Mouse (Mus musculus): ENCODE results near the gene Hk2. TPM values are rescaled to one million over a fixed set of nuclear protein-coding genes. Genes with fewer than 3 reads are reported as not detected.
A peak's percentile ranks its signal among the peaks of the same experiment; 100 is the strongest.

The Hk2 gene
- total RNA-seq, 2 experiments from 2014 or later: 55.7 to 119 TPM

DNA sequence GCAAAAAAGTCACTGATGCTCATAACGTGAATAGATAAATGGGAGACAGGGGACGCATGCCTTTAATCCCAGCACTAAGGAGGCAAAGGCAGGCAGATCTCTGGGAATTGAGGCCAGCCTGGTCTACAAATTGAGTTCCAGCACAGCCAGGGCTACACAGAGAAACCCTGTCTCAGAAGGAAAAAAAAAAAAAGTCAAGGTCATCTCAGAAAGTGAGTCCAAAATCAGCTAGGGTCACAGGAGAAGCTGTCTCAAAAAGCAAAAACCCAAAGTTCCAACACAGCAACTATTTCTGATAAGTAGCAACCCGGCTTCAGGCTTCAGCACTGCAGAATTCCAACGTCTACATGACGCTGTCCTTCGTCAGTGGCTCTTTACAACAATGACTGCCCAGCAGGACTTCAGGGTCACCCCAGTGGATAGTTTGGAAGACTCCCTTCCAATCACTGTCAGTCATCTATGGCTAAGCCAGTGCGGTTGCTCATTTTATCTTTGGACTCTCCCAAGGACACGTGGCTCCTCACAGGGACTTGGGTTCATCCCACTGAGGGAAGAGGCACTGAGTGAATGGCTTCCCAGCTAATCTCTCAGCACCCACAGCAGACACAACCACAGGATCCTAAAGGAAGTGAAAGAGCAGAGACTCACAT lies 33.3 kb downstream of the Hk2 start:
- DNase-seq: peak; percentile 60

DNA sequence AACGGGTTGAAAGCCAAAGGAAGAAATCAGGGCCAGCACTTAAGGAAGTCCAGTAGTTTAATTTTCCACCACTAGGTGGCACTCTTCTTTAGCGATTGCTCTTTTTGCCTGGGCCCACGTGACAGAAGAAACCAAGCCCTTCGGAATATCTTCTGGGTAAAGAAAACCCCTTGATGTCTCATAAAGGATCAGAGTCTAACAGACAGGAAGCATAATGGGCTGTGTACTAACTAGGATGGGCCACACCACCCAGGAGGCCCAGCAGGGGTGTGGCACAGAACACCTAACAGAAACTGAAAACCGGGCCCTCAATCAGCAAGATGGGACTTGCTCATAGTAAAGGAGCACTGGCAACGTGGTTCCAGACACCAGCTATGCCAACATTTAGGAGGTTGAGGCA lies 34.0 kb downstream of the Hk2 start:
- peak; percentile 74 for DNase-seq

DNA sequence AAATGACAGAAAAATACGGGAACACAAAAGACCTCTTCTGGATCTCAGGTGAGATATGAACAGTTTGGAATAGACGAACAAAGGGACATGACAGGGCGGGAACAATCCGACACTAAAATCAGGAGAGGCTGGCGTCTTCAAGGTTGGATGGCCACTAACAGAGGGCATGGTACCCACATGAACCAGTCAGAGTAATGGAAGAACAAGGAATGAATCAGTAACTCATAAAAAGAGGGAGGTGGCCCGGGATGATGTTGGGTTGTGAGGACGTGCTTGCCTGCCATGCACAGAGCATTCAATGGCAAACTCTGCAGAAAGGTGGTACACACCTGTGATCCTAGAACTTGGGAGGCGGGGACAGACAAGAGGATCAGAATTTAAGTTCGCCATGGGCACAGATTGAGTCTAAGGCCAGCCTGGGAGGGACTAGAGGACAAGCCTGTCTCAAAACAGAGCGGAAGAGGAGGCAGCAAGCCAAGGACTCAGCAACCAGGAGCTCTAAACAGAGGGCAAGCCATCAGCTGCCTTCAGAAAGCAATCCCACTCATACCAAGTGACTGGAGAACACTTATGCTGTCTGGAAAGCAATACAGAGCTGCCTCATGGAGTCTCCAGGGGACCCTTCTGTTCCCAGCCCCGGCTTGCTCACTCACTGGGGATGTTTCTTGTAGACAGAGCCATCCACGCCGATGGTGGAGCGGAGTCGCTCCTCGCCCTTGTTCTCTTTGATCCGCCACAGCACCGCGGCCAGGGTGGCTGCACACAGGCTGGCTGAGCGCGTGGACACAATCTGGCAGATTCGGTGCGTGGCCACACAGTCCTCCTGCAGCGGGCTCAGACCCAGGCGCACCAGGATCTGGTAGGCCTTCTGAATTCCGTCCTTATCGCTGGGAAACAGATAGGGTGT lies 36.4 kb downstream of the Hk2 start:
- no peak for DNase-seq

DNA sequence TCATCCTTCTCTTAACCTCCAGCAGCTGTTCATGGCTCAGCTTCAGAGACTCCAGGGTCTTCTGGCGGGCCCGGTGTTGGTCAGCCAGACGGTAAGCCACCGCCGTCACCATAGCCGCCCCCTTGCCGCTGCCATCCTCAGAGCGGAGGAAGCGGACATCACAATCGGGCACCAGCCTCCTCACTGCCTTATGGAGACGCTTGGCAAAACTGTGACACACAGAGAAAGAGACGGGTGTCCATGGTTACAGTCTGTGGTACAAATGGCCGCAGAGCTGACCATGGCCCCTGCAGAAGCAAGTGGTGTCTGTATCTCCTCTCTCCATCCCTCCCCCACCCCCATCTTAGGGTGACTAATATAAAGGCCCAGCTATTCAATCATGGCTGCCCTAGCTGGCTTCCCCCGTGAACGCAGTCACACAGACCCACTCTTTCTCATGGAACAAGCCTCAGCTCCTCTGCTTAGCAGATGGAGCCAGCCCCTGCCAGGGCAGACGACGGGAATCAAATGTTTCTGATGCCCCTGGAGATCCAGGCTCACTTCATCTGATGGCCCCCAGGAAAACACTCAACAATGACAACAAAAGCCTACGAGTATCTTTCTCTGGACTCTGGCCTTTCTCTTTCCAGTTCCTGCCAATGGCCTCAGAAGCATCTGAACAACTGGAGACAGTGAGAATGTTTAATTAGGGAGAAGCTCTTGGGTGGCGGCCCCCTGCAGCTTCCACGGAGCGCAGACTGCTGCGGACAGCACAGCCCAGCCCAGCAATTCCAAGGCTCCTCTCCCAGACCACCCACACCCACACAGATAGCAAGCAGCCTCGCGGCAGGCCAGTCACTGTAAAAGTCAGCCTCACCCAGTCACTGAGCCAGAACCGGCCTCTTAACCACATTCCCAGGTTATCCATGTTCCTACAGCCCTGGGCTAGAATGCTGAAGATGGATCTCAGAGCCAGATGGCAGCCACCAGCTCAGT lies 37.3 kb downstream of the Hk2 start:
- DNase-seq: no peak

DNA sequence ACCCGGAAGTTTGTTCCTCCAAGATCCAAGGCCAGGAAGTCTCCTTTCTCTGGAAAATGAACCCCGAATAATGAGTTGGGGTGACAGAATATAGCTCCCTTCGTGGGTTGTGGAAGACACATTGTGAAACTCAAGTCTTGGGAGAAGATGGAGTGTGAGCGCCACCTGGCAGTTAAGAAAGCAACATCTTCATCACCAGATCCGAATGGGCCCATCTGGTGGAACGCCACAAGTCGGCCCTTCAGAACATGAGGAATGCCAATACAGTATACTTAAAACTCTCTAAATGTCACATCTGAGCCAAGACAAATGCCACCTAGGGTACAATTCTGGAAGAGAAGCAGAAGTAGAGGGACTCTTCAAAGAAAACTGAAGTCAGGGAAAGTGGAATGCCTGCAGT lies 38.9 kb downstream of the Hk2 start:
- no peak for DNase-seq

DNA sequence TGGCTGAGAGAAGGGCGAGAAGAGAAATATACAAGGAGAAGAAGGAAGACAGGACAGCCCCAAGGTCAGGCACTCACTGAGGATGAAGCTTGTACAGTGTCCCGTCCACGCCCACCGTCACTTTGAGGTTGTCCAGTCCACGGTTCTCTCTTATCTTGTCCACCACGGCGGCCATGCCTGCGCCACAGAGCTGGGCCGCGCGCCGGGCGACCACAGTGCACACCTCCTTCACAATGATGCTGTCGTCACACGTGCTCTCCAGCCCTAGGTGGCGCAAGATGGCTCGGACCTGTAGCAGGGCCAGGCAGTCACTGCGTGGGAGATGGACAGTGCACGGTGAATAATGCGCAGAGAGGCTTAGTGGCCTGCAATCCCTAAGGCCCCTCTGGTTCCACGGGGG lies 45.6 kb downstream of the Hk2 start:
- DNase-seq: no peak

DNA sequence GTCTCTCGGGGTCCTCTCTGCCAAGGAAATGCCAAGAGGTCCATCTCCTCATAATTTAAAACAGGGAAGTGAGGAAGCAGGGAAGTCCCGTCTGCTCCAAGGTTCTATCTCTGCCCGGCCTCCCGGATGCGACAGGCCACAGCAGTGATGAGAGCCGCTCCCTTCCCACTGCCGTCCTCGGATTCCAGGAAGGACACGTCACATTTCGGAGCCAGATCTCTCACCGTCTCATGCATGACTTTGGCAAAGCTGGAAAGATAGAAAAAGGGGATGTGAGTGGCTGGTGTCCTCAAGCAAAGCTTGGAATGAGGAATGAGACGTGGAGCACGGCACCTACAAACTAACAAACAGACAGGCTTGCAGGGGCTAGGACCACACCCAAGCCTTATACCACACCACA lies 47.0 kb downstream of the Hk2 start:
- DNase-seq: no peak

DNA sequence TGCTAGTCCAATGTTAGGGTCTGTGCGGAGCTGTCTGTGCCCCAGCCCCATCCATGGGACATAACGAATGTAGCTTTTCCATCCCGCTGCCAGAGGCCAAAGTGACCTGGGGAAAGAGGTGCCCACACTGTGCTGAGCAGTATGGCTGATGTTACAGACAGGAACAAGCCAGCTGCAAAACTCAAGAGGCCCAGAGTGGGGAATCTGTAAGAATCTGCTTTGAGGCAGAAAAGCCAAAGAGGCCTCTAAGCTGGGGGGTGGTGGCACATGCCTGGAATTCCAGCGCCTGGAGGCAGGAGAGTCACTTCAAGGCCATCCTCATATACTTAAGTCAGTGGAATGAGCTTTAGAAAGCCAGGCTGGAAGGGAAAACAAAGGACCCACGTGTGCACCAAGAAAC lies 50.9 kb downstream of the Hk2 start:
- DNase-seq: no peak

DNA sequence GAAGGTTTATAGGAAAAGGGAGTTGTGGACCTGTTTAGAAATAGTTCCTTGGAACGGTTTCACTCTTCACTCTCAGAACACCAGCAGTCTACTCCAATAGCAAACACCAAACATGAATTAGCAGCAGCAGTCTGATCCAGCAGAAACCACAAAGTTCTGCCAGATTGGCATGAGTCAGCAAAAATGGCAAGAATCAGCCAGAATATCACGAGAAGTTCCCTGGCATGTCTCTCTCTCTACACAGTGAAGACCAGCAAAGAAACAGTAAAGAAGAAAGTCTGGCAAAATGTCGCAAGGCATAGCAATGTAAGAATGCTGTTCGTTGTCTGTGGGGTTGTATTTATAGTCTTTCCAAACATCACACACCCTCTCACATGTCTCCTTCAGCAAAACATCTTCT lies 58.1 kb downstream of the Hk2 start:
- no peak for DNase-seq

DNA sequence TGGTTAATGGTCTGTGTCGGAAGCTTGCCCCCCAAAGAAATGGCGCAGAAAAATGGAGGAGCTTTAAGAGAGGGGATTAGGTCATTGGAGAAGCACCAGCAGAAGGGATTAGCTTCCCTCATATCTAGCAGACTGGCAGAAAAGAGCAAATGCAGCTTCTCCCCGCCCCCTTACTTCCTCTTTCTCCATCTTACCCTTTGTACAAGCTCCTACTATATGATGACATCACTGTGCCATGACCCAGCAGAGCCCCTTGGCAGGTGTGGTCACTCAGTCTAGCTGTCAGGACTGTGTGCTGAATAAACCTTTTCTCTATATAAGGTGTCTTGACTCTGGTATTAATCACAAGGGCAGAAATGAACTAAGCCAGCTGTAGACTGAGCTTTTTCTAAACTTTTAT lies 58.6 kb downstream of the Hk2 start:
- no peak for DNase-seq

DNA sequence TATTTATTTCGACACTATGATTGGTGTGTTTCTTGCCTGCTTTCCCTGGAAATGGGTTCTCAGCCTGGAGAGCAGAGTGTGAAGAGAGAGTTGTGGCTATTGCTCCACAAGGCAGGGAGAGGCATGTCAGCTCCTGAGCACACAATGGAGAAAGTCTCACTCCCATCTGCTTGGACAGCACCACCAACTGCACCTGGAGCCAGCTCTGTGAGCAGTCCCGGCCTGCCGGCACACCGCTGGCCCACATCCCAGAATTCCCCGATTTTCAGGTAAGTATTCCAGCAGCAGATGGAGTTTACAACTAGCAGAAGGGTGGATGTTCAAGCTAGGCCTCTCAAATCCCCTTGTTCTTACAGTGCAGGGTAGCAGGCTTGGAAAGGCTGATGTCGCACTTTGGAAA lies 59.0 kb downstream of the Hk2 start:
- no peak for DNase-seq

DNA sequence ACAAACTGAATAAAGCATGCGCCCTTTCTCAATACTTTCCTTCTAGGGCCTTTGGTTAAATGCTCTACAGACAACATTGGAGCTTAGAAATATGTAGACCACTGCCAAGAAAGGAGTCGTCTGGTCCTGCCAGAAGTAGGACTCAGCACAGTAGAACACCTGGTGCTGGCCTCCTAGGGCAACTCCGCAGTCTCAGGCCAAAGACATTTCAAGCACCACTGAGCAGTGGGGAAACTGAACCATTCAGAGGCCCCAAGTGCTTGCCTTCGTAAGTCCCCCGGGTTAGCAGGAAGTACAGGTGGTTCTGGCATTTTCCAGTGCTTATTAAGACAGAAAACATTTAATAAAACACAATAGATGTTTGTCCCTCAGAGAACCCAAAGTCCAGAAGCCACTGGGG lies 59.4 kb downstream of the Hk2 start:
- DNase-seq: no peak

DNA sequence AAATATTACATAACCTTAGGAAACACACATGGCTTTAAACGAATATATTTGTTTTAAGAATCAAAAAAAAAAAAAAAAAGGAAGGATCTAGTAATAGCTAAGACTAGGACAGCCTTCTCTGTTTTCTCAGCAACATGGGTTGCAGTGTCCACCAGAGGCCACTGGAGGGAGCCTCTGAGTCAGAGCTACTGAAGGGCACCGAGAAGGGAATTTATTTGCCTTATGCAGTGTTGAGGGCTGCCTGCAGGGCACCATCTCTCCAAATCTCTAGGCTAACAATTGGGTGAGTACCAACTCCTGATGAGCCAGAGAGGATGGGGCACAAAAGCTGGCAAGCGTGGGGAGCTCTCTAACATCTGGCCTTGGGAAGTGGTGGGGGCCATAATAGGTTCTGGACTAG lies 60.0 kb downstream of the Hk2 start:
- DNase-seq: peak; percentile 88

DNA sequence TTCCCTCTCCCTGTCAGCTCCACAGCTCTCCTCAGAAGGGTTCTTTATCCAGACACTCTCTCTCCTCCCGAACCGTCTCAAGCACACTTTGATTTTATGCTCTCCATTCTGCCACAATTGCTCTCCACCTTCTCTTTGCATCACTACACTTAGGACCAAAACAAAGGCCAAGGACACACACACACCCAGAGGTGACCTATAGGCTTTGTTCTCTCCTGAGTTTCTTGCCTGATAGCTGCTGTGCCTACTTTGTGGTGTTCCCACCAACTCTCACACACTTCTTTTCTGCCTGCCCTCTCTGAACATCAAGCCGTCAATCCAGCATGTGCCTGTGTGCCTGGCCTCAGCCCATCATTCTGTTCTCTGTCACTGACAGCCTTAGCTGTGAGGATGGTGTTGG lies 66.5 kb downstream of the Hk2 start:
- DNase-seq: no peak

DNA sequence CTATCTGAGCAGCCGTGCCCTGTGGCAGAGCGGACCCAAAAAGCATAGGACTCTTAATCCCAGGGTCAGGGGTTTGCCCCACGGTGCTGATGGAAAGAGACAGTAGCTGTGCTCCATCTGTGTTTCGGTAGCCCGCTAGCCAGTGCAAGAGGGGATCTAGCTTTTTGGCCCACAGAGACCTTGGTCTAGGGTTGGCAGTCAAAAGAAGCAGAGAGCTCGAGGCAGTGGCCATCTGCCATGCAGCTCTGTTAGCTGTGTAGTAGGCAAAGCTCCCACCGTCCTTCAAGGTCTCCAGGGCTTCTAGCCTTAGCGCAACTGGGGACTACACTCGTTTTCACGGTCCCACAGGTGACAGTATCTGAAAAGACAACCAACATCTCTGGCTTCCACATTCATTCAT lies 67.0 kb downstream of the Hk2 start:
- DNase-seq: no peak

DNA sequence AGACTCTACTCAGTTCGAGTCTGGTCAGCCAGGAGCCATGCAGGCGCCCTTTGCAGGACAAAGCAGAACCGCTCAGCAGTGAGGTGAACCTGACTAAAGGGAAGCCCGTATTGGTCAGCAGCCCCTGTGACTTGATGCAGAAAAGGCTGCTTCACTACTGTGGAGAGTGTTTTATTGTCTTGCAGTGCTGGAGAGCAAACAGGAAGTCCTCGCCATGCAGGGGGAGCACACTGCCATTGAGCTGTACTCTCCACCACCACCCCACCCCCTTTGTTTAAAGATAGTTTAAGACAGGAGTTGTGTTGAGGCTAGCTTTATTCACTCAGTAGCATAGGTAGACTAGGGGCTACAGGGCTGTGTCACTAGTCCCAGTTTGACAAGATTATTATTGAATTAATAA lies 69.0 kb downstream of the Hk2 start, which contains the start of gene Pole4:
TSS of gene Pole4 (minus strand) at position 145 of the 400 bp plus-strand sequence.
- no peak for DNase-seq

DNA sequence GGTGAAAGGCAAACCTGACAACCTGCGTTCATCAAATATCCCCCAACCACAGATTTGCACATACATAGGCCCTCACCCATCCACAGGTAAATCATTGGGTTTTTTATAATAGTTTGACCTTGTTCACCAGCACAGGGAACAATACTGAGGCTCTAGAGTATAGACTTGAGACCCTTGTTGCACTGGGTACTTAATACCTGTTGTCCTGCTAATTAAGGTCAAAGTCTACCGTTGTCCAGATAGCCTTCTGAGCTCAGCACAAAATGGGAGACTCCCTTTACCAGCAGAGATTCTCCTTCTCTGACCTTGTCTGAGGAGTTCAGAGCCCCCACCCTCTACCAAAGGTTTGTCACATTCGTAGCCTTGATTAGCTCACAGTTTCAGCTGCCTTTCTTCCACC lies 70.5 kb downstream of the Hk2 start:
- no peak for DNase-seq

DNA sequence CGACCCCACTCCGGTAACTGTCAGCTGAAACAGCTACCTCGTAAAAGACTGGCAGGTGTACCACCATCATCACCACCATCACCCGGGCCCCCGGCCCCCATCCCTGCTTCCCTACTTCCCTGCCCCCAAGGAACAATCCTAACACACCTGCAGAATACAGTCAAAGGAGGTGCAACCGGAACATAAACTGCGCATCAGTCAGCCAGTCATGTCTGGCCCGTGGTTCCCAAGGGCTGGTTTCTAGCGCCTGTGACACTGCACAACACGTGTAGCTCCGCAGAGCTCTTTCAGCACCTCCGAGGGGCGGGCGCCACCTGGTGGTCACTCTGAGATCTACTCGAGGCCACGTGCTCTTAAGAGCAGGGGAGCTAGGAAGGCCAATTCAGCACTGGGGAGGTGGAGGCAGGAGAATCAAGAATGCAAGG lies 71.6 kb downstream of the Hk2 start:
- peak; percentile 96 for DNase-seq

DNA sequence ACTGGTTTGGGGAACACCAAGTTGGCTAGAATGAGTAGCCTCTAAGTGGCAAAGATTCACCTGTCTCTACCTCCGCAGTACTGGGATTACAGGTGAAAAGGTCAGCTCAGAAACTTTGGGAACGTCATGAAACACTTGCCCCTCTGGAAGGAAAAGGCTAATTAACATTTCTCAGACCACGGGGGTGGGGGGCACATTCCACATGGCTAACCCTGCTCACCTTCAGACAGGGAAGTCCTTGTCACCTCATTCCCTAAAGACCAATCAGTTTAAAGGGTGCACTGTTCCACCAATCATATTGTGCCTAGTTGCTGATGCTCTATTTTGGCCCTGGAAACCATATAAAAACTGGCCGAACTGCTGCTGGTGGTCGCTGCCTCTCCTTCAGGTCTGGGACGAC lies 73.0 kb downstream of the Hk2 start:
- DNase-seq: no peak

DNA sequence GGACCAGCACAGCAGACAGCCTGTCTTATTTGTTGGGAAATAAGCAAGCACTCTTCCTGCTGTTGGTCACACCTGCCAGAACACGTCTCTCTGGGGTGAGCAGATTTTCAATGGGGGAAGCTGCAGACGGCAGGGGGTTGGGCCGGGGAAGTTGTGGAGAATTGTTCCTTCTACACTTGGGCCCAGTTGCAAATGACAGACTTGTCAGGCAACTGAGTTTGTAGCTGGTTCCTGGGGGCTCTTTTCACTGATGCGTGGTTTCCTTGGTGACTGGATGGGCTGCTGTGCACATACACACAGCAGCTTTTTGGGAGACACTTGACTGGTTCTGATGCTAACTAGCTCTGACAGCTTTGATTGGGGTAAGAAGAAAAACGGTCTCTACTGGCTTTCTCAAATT lies 74.4 kb downstream of the Hk2 start:
- DNase-seq: no peak

DNA sequence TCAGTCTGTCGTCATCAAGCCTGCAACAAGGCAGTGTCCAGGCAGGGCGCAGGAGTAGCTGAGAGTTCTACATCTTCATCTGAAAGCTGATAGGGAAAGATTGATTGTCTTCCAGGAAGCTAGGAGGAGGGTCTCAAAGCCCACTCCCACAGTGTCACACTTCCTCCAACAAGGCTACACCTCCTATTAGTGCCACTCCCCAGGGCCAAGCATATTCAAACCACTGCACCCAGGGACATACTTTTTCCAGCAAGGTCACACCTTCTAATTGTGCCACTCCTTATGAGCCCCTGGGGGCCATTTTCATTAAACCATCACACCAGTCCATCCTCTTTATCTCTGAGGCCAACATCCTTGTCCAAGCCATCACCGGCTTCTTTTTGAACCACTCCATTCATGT lies 77.5 kb downstream of the Hk2 start:
- no peak for DNase-seq

DNA sequence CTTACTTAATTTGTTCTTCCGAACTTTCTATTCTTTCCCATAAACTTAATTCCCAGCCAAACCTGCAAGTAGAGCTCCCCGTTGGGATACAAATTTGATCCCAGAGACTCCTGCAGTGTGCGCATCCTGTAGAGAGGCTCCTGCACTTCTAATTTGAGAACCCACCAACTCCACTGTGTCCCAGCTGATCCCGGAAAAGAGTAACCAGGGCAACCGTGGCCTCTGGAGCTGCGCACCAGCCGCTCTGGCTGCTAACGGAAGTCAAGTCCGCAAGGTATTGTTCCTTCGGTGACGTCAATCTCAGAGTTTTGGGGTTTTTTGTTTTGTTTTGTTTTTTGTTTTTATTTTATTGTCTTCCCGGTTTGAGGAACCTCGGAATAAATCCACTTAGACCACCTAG lies 79.6 kb downstream of the Hk2 start:
- no peak for DNase-seq

DNA sequence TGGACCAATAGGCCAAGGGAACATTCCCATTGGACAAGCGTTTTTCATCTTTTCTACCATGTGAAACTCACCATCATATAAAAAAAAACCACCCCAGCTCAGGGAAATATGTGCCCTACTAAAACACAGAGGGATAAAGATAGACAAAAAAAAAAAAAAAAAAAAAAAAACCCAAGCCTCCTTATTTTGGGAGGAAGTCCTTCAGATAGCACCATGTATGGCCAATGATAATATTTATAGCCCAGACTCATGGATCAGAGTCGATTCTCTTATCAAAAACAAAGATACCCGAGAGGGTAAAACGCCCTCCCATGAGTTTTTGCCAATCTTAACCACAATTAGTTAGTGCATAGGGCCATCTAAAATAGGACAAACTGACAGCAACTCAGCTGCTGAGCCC lies 84.8 kb downstream of the Hk2 start:
- DNase-seq: no peak

Measured in adrenal gland, postnatal 10 days (tissue).